Mouse (Mus musculus) thymus, postnatal 14 days (tissue): ENCODE measurements around the gene Mllt3.

Experiments
- DNase-seq: peaks from one replicate; pipeline ENCODE4 v3.0.0; 2021

Mllt3 gene

DNA sequence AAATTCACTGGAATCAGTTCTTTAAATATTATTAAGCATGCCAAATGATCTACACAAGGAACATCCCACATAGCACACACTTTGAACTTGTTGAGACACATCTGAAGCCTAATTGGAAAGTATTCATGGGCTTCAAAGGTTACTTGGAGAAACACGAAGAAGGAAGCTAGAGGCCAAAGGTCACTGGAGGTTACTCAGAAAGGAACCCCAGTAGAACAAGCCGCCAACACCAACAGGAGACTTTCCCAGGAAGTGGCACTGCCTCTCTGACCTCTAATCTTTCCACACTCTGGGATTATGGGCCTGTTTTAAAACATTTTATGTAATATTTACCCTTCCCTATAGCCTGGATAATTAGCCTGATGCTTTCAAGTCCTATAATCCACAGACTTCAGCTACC is 162.6 kb downstream of the Mllt3 start:
- no peak for DNase-seq

GRCm38 (mm10) chr4:87866564-87866963 is 166.6 kb downstream of the Mllt3 start:
- no peak for DNase-seq

DNA sequence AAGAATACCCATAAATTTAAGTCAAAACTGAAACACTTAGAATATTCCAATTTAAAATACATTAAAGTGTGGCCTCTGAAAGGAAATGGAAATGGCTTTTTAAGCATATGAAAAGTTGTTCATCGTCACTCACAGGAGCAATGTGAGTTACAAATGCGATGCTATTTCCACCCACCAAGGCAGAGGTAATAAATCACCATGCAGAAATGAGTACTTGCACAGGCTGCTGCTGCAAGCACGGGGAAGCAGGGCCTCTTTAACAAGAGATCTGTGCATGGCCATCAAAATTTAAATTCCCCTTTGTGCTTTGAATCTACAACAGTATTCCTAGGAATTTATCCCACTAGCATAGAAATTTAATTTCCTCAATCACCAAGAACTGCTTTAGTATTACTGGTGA is 167.3 kb downstream of the Mllt3 start:
- DNase-seq, result no peak

- DNase-seq, result no peak
These were observed 168.1 kb downstream of the Mllt3 start for GRCm38 (mm10) chr4:87865041-87865440.

- no peak for DNase-seq
These were observed 170.0 kb downstream of the Mllt3 start for GRCm38 (mm10) chr4:87863212-87863611.

GRCm38 (mm10) chr4:87860723-87861122 is 172.4 kb downstream of the Mllt3 start:
- no peak for DNase-seq

DNA sequence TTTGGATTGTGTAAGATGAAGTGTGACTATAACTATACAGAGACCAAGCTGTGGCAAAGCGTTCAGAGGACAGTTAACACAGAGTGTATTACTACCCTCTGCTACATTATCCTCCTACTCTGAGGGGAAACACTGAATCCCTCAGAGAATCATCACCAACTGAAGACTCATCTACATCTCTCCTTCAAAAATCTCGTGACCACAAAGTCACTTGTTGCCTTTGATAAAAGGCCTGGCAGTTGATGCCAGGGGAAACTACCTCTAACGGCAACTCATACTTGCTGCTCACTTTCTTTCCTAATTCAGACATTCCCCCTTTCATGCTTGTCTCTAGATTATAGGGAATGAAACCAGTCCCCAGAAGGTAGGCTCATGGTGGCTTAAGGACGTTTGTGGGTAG is 174.0 kb downstream of the Mllt3 start:
- DNase-seq, result no peak

- DNase-seq, result no peak
These were observed 175.2 kb downstream of the Mllt3 start for GRCm38 (mm10) chr4:87857982-87858381.

DNA sequence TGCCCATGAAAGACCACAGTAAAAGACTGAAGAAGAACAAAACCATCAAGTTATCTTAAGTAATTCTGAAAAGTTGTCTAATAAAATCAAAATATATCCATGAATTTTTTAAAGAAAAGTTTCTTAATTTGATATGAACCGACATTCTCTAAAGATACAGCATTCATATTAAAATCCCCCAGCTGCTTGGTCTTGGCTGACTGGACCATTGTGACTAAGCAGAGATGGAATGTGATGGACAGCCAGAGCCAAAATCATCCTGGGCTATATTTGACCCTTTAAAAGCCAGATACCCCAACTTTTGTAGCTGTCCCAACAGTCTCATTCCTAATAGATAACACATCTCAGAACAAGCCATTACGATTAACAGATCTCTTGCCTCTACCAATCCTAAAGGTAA is 180.7 kb downstream of the Mllt3 start:
- no peak for DNase-seq

DNA sequence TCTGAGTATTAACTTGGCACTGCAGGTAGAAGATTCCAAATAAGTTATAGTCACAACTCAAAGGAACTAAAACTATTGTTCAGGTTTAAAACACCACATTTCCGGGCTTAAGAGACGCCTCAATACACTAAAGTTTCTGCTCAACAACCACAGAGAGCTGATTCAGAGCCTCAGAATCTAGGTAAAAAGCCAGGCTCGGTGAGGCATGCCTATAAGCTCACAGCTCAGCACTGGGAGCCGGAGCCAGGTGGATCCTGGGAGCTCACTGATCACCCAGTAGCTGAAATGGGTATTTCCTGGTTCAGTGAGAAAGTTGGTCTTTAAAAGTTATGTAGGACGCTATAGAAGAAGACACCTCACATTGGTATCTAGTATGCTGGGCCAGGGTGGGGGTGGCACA is 183.1 kb downstream of the Mllt3 start:
- DNase-seq, result no peak

DNA sequence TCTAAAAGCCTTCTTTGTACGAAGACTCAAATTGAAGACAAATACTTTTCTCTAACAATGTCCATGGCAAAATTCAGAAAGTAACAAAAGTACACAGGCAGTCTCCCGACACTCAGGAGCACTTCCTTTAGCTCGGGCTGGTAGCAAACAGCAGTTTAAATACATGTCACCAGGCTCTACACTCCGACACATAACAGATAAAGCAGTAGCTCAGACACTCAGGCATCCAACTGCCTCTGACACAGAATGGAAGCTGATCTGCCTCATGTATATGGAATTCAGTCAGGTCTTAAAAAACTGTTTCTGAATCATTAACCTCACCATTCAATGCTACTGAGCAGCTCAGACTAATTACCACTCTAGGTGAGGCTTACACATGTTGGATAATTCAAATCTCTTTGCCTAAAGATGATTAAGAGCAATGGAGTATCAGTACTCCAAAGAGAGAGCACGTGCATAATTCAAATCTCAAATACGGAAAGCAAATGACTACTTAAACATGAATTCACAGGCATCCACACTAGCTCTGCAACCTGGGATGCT is 188.4 kb downstream of the Mllt3 start:
- no peak for DNase-seq

DNA sequence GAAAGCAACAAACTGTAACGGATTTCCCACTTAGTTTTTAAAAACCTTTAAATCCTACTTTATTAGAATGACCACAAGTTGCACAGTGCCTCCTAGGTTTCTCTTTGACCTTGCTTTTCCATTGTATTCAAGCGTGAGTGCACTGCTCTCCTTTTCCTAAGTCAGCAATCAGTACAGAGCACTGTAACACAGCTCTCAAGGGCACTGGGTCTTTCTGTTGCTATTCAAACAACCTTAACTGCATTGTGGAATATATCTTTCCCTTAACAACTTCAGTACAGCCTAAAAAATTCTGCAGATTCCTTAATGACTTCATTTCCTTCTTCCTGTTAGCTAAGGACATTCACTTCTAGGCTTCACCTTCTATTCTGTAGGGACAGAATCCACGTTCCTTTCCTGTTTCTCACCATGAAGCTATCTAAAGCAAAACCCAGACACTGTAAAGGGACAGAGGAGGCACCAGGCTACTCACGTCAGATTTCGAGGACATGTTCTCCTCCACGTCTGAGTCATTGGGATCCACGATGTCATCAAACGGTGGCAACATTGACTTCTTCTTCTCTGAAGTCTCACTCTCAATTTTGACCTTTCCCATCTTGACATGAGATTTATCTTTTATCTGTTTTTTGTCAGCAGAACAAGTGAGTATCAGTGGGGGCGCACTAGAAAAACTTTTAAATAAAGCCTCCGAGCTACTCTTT is 192.8 kb downstream of the Mllt3 start:
- DNase-seq, result no peak

GRCm38 (mm10) chr4:87838716-87839115 is 194.4 kb downstream of the Mllt3 start:
- DNase-seq, result no peak

GRCm38 (mm10) chr4:87837471-87838361 is 195.4 kb downstream of the Mllt3 start:
- no peak for DNase-seq

DNA sequence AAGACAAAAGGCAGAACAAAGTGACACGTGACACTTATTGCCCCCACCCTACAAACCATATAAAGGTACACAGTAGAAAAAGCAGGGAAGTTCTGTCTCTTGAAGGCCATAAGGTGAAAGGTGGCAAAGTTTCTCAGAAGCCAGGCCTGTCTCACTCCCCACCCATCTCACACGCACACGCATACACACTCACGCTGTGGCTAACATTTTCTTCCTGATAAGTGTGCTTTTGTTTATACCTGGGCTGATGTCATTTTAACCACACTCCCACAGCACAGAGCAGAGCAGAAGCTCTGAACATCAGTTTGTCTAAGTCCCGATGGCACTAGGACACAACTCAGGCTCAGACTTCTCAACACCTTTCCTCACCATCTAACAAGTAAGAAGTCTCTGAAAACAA is 196.9 kb downstream of the Mllt3 start:
- no peak for DNase-seq

GRCm38 (mm10) chr4:87835191-87835590 is 198.0 kb downstream of the Mllt3 start:
- no peak for DNase-seq

- no peak for DNase-seq
These were observed 198.9 kb downstream of the Mllt3 start for GRCm38 (mm10) chr4:87834310-87834709.

- no peak for DNase-seq
These were observed 202.3 kb downstream of the Mllt3 start for GRCm38 (mm10) chr4:87830794-87831306.

DNA sequence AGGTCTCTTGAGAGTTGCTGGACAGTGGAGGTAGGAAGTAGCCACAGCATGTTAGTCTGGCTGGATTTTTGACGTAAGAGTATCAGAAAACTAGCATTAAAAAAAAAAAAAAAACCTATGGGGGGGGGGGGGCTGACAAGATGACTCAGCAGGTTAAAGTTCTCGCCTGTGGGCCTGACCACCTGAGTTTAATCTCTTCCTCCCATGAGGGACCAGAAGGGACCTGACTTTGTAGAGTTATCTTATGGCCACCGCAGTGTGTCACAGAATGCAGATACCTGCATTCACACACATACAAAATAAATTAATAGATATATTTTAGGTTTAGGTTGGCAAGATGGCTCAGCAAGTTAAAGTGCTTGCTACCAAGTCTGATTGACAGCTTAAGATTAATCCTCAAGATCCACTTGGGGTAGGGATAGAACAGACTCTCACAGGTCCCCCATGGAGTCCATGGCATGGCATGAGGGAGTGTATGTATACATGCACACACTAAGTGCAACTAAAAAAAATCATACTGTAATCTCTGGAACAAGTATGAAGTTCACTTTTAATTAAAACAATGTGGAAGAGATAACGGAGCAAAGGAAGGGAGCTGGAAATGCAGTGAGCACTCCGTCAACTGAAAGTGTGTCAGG is 203.6 kb downstream of the Mllt3 start:
- DNase-seq, result no peak

DNA sequence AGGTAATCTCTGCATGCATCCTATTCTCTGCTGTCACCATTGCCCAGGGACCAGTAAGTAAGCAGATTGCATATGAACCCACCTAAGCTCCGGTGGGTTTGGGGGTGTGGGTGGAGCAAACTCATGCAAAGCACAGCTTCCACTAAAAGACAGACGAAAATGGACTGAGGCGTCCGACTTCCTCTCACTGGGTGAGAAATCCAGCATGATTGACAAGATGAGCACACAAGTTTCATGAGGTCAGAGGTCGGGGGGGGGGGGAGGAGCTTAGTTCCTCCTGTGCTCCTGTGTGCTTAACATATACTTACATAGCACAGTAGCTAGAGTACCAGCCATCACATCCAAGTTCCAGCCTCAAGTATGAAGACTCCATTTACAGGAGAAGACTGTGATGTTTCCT is 206.8 kb downstream of the Mllt3 start:
- no peak for DNase-seq

- no peak for DNase-seq
These were observed 209.5 kb downstream of the Mllt3 start for GRCm38 (mm10) chr4:87823623-87824022.

DNA sequence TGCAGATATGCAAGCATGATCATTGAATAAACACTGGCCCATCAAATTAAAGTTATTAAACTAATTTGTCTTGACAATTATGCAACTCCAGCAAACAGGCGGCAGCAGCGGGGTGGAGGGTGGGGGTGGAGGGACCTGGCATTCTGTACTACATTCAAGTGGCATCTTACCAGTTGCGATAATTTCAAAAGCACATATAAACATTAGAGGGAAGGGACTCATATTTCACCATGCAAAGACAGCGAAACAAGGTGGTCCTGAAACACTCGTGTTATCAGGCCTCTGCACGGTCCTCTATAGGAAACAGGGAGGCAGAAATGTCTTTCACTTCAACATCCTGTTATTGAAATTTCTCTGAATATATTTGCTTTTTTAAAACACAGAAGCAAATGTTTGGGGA is 210.0 kb downstream of the Mllt3 start:
- DNase-seq, result no peak

DNA sequence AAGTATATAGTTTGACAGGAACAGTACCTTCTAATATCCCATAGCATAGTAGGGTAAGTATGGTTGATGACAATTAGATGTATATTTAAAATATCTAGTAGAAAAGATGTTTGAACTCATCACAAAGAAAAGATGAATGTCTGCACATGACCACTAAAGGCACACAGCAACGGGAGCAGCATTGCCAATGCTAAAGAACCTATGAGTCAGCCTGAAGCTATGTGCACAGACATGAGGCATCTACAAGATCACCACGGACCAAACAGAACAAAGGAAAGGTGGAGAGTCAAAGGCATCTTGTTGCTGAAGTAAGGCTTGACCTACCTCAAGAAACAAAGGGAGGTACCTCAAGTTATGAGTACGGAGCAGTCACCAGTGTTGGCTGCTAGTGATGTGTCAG is 212.3 kb downstream of the Mllt3 start:
- DNase-seq, result no peak
